Mouse (Mus musculus) midbrain, embryonic 13.5 days (tissue): ENCODE data around the gene Olfr157. TPM values are rescaled to one million over a fixed set of nuclear protein-coding genes. Genes with fewer than 3 reads are reported as not detected.

Source experiments
- ATAC-seq: fragments of 200-750 bp; cut with Nextera tagmentation; 2 replicates; pipeline ENCODE4 v1.8.0; 2017; ENCODE audit warnings: mild to moderate bottlenecking, moderate TSS enrichment, moderate library complexity
- H3K27ac ChIP-seq: fragments of 300-500 bp; sonication (generic); 2 replicates; pipeline ENCODE4 v1.5.1; 2015; ENCODE audit warnings: inconsistent platforms, mild to moderate bottlenecking, moderate library complexity
- H3K27me3 ChIP-seq: fragments of 300-500 bp; sonication (generic); 2 replicates; pipeline ENCODE4 v1.6.1; 2015; ENCODE audit warnings: mild to moderate bottlenecking, inconsistent platforms
- H3K36me3 ChIP-seq: fragments of 300-500 bp; sonication (generic); 2 replicates; pipeline ENCODE4 v1.6.1; 2015; ENCODE audit warnings: mild to moderate bottlenecking, inconsistent platforms
- H3K4me1 ChIP-seq: fragments of 300-500 bp; sonication (generic); replicated peaks from 2 replicates; pipeline ENCODE4 v1.6.1; 2015; ENCODE audit warnings: inconsistent platforms
- H3K4me2 ChIP-seq: fragments of 300-500 bp; sonication (generic); replicated peaks from 2 replicates; pipeline ENCODE4 v1.6.1; 2015; ENCODE audit warnings: moderate library complexity, mild to moderate bottlenecking, inconsistent platforms
- H3K4me3 ChIP-seq: fragments of 300-500 bp; sonication (generic); replicated peaks from 2 replicates; pipeline ENCODE4 v1.5.1; 2015; ENCODE audit warnings: mild to moderate bottlenecking, inconsistent platforms
- H3K9ac ChIP-seq: fragments of 300-500 bp; sonication (generic); replicated peaks from 2 replicates; pipeline ENCODE4 v1.6.1; 2015; ENCODE audit warnings: mild to moderate bottlenecking, inconsistent platforms
- H3K9me3 ChIP-seq: fragments of 300-500 bp; sonication (generic); 2 replicates; pipeline ENCODE4 v1.6.1; 2016; ENCODE audit warnings: mild to moderate bottlenecking, inconsistent platforms
- WGBS: fragments of 180-500 bp; shearing (Covaris S2); methylation state at CpG from one replicate; pipeline ENCODE4 v1.1.7; 2015; 5-methylcytosine and 5-hydroxymethylcytosine counted together
- polyA plus RNA-seq: library from polyadenylated mRNA; unstranded; fragments of >200 nt; fragmentation: Nextera tagmentation; extraction: Ambion mirVana; gene quantifications from 2 replicates; pipeline ENCODE4 v1.2.1, GENCODE M21; 2015

Olfr157 gene
- polyA plus RNA-seq, result not detected in 2 replicates

DNA sequence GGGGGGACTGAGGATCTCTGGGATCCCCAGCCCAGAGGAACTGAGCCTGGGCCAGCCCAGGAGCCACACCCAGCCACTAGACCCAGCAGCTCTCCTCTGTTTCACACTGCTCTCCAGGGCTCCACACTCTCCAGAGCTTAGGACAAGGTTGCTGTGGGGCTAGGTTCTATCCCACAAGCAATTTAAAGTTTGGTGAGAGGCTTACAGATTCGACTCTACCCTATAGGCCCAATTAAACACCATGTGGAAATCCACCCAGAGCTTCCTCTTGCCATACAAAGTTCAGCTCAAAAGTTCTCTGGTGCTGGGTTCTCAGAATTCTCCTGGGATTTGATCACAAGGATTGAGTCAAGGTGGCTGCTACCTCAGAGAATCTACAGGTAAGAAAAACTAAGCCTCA lies at the start of gene Olfr157:
Gene Olfr157, minus strand, starts transcription at position 101 of the 400 bp plus-strand sequence.
- 68% methylated on average over 1 of the region's 1 CpGs for WGBS
- H3K27ac ChIP-seq, result no peak within 1 kb of the TSS
- H3K9ac ChIP-seq, result no peak within 1 kb of the TSS
- H3K4me3 ChIP-seq, result no peak within 1 kb of the TSS
- no peaks in the 10 kb centered on the region for H3K36me3 ChIP-seq
- H3K9me3 ChIP-seq, result 0 out of 2 replicates have a peak, but pooled peaks cover 3% of the 10 kb centered on the region
- no peaks in the 10 kb centered on the region for H3K27me3 ChIP-seq
- H3K4me2 ChIP-seq, result no peak within 1 kb of the TSS
- no peak for ATAC-seq
- H3K4me1 ChIP-seq, result no peaks in the 10 kb centered on the region

GRCm38 (mm10) chr4:43884196-43884595 lies 44.2 kb upstream of the Olfr157 start:
- Histone ChIP-seq H3K4me2 (no peak overlapping the region), H3K9me3 (no peaks in the 10 kb centered on the region), H3K9ac (no peak overlapping the region), H3K36me3 (no peaks in the 10 kb centered on the region), H3K4me3 (no peak overlapping the region), H3K4me1 (peaks cover 26% of the 10 kb centered on the region), H3K27me3 (no peaks in the 10 kb centered on the region), H3K27ac (no peak overlapping the region)
- WGBS, result 32% methylated on average over 4 of the region's 4 CpGs
- no peak for ATAC-seq

- Histone ChIP-seq H3K4me3 (no peak overlapping the region), H3K36me3 (no peaks in the 10 kb centered on the region), H3K9me3 (no peaks in the 10 kb centered on the region), H3K9ac (no peak overlapping the region), H3K4me1 (peaks cover 45% of the 10 kb centered on the region), H3K27me3 (no peaks in the 10 kb centered on the region), H3K4me2 (no peak overlapping the region), H3K27ac (no peak overlapping the region)
- ATAC-seq, result no peak
- WGBS, result 82% methylated on average over 6 of the region's 6 CpGs
Measured at GRCm38 (mm10) chr4:43879566-43879965, 39.6 kb upstream of the Olfr157 start.

DNA sequence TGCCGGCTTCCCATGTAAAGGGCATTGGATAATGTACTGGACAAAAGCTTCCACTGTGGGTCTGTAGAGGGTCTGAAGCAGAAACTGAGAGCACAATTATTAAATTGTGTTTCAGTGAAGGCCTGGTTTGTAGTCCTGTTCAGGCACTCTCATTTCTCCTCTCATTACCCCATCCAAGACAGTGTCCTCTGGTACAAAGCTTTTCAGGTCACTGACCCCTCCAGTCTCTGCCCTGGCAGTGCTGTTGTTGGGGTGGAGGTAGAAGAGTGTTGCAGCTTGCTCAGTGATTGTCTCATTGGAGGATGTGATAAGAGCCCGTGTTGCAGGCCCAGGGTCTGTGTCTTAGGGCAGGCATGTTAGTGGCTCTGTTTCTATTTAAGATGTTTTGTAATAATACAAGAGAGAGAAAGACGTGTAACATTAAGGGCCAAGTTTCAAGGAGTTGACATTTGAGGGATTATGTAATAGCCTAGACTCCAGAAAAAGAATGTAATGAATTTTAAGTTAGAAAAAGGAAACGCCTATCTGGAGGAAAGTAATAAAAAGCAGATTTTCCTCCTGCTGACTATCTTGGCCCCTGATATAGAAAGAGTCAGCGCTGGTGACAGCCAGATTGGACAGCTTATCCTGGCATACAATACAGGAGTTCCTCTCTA lies 38.2 kb upstream of the Olfr157 start:
- Histone ChIP-seq H3K4me1 (peaks cover 37% of the 10 kb centered on the region), H3K4me2 (peak overlapping the region; percentile 19; the same call in 1 of the 2 replicates), H3K36me3 (no peaks in the 10 kb centered on the region), H3K4me3 (no peak overlapping the region), H3K27me3 (no peaks in the 10 kb centered on the region), H3K9me3 (no peaks in the 10 kb centered on the region), H3K27ac (no peak overlapping the region), H3K9ac (no peak overlapping the region; the same call in 1 of the 2 replicates)
- no peak for ATAC-seq
- WGBS, result 24% methylated on average over 5 of the region's 5 CpGs

DNA sequence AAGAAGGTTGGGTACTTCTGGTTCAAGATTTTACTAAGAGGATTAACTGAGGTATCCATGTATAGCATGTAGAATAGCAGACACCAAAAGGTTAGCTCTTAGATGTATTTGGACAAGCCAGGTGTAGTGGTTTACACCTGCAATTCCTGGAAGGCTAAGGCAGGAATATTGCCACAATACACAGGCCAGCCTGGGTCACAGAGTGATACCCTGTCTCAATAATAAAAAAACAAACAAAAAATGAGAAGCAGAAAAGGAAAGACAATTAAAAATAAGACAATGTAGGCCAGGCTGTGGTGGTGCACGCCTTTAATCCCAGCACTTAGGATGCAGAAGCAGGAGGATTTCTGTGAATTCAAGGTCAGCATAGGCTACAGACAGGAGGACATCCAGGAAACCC lies 37.2 kb upstream of the Olfr157 start:
- Histone ChIP-seq H3K9ac (no peak overlapping the region), H3K27ac (no peak overlapping the region), H3K36me3 (no peaks in the 10 kb centered on the region), H3K4me1 (peaks cover 37% of the 10 kb centered on the region), H3K4me2 (peak overlapping the region; percentile 6; the same call in 1 of the 2 replicates), H3K27me3 (no peaks in the 10 kb centered on the region), H3K4me3 (no peak overlapping the region), H3K9me3 (no peaks in the 10 kb centered on the region)
- no peak for ATAC-seq
- 95% methylated on average over 1 of the region's 1 CpGs for WGBS

DNA sequence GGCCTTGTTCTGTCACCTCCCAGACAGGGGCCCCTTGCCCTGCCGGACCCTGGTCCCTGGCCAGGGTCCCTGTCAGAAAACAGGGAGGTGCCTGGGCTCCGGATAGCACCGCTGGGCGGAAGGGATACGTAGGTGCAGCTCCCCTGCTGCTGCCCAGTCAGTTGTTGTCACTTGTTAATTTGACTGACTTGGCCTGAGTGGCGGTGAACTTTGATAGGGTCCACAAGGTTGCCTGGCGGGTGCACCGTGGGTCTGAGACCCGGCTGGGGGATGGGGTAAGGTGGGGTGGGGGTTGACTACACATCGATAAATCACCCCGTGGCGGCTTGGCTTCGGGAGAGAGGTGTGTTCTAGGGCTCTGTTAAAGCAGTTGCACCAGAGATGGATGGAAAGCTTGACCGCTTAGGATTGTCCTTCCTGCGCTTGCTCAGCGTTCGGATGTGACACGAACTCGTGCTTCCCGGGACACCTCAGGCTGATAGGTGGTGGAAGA lies 36.0 kb upstream of the Olfr157 start:
- Histone ChIP-seq H3K36me3 (no peaks in the 10 kb centered on the region), H3K27me3 (no peaks in the 10 kb centered on the region), H3K4me3 (peak overlapping the region; percentile 82), H3K4me2 (peak overlapping the region; percentile 89), H3K27ac (peak overlapping the region; percentile 82), H3K9ac (peak overlapping the region; percentile 84), H3K9me3 (no peaks in the 10 kb centered on the region), H3K4me1 (peaks cover 37% of the 10 kb centered on the region)
- peak; percentile 69 for ATAC-seq
- WGBS, result under 1% methylated on average over 20 of the region's 20 CpGs

- Histone ChIP-seq H3K9me3 (no peaks in the 10 kb centered on the region), H3K27me3 (no peaks in the 10 kb centered on the region), H3K4me3 (peak within 1 kb of the TSS; percentile 82), H3K27ac (peak within 1 kb of the TSS; percentile 82), H3K9ac (peak within 1 kb of the TSS; percentile 84), H3K4me1 (peaks cover 37% of the 10 kb centered on the region), H3K4me2 (peak within 1 kb of the TSS; percentile 89), H3K36me3 (no peaks in the 10 kb centered on the region)
- peak; percentile 94 for ATAC-seq
- WGBS, result 1% methylated on average over 57 of the region's 73 CpGs
Measured at GRCm38 (mm10) chr4:43875160-43875918, 35.3 kb upstream of the Olfr157 start, which contains the start of gene Reck. Reck (plus strand) TSS chr4:43875530.

DNA sequence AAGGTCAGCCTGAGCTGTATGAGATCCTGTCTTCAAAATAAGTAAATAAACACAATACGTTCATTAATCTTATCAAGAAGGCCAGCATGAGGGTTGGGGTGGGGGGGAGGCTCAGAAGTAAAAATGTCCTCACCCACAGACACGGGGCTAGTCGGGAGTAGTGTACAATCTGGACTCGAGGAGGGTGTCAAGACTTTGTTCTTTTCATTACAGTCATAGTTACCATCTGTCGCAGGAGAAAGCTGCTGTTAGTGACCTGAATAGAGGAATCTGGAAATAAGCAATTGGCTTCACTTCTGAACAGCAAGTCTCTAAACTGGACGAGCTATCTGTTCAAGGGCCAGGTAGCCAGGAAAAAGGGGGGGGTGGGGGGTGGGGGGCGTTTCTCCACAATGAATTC lies 34.5 kb upstream of the Olfr157 start:
- 49% methylated on average over 7 of the region's 7 CpGs for WGBS
- peak overlapping the region; percentile 89 for H3K4me2 ChIP-seq
- ATAC-seq, result no peak
- no peaks in the 10 kb centered on the region for H3K36me3 ChIP-seq
- no peak overlapping the region; the same call in 1 of the 2 replicates for H3K9ac ChIP-seq
- H3K4me1 ChIP-seq, result peaks cover 37% of the 10 kb centered on the region
- H3K27ac ChIP-seq, result no peak overlapping the region
- no peaks in the 10 kb centered on the region for H3K27me3 ChIP-seq
- peak overlapping the region; percentile 82 for H3K4me3 ChIP-seq
- H3K9me3 ChIP-seq, result no peaks in the 10 kb centered on the region

GRCm38 (mm10) chr4:43869821-43870220 lies 29.8 kb upstream of the Olfr157 start:
- Histone ChIP-seq H3K4me2 (no peak overlapping the region), H3K9me3 (peaks cover 8% of the 10 kb centered on the region; the same call in 1 of the 2 replicates), H3K4me1 (peaks cover 4% of the 10 kb centered on the region), H3K36me3 (no peaks in the 10 kb centered on the region), H3K27me3 (no peaks in the 10 kb centered on the region), H3K27ac (no peak overlapping the region), H3K4me3 (no peak overlapping the region), H3K9ac (no peak overlapping the region)
- WGBS, result 90% methylated on average over 10 of the region's 10 CpGs
- no peak for ATAC-seq

GRCm38 (mm10) chr4:43863298-43863697 lies 23.3 kb upstream of the Olfr157 start:
- Histone ChIP-seq H3K4me2 (no peak overlapping the region), H3K27me3 (0 out of 2 replicates have a peak, but pooled peaks cover 3% of the 10 kb centered on the region), H3K9ac (no peak overlapping the region), H3K4me3 (no peak overlapping the region), H3K27ac (no peak overlapping the region), H3K9me3 (no peaks in the 10 kb centered on the region), H3K36me3 (no peaks in the 10 kb centered on the region), H3K4me1 (no peaks in the 10 kb centered on the region)
- ATAC-seq, result no peak
- 71% methylated on average over 4 of the region's 4 CpGs for whole genome bisulfite sequencing

DNA sequence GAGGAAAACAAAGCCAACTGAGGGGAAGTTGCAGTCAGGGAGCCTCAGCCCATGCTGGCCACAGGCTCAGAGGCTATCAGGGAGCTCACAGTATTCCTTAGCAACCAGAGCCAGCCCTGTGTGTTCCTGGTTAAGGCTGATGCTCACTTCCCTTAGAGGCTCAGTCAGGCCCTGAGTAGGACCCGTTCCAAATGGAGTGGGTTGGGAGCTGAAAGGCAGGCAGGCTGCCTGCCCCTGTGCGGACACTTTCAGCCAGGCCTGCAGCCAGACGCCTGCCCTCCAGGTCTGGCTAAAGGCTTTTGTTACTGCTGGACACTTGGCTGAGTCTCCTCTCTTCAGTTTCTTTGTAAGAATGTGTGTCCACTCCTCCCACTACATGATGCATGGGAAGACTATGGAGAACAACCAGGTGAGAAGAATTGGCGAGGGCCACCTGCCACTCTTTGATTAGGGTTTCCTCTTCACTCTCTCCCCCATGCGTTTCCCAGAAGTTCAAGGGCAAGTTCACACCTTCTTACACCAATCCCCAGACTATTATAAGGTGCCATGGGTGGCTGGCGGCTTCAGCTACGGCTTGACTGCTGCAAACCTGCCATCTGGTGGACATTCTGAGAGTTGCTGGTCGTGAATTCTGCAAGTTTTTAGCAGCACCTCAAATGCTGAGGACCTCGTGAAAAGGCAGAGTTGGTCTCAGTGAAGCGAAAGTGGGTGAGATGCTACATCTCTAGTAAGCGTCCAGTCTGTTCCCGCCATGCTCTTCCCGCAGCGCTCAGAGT lies 20.9 kb upstream of the Olfr157 start:
- H3K9me3 ChIP-seq, result no peaks in the 10 kb centered on the region
- no peaks in the 10 kb centered on the region for H3K4me1 ChIP-seq
- no peaks in the 10 kb centered on the region for H3K36me3 ChIP-seq
- 16% methylated on average over 14 of the region's 14 CpGs for WGBS
- H3K27ac ChIP-seq, result no peak overlapping the region
- 0 out of 2 replicates have a peak, but pooled peaks cover 3% of the 10 kb centered on the region for H3K27me3 ChIP-seq
- peak; percentile 63; the same call in 1 of the 2 replicates for ATAC-seq
- no peak overlapping the region for H3K4me3 ChIP-seq
- no peak overlapping the region for H3K9ac ChIP-seq
- H3K4me2 ChIP-seq, result no peak overlapping the region
